Mouse (Mus musculus) urinary bladder, postnatal 25 days (tissue): ENCODE results near the gene Ccdc124.
"Not testable (repeated sequence)": the region's sequence is repeated elsewhere in the genome, so short reads cannot be mapped to it uniquely, and the experiment has no call there.

Source experiments
- DNase-seq: peaks from one replicate; pipeline ENCODE4 v3.0.0; 2022; ENCODE audit warnings: low spot score

Gene Ccdc124

GRCm38 (mm10) chr8:70845108-70845507 lies 28.6 kb downstream of the Ccdc124 start:
- DNase-seq: no peak

DNA sequence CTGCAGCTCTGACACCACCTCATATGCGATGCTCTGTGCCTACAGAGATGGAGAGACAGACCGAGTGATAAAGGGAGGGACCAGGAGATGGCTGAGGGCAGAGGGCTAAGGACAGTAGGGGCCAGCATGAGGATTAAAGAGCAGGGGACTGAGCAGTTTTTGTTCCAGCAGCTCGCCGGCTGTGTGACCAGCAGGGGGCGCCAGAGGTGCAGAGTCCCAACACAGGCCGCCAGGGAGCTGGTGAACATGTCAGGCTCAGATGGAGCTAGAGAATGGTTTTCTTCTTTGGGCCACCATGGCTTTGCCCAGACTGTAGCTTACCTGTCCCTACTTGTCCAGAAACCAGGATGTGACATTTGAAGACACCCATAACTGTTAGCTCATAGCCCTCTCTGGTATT lies 29.2 kb downstream of the Ccdc124 start:
- peak; percentile 94 for DNase-seq

- DNase-seq: no peak
Measured at GRCm38 (mm10) chr8:70843941-70844340, 29.8 kb downstream of the Ccdc124 start.

DNA sequence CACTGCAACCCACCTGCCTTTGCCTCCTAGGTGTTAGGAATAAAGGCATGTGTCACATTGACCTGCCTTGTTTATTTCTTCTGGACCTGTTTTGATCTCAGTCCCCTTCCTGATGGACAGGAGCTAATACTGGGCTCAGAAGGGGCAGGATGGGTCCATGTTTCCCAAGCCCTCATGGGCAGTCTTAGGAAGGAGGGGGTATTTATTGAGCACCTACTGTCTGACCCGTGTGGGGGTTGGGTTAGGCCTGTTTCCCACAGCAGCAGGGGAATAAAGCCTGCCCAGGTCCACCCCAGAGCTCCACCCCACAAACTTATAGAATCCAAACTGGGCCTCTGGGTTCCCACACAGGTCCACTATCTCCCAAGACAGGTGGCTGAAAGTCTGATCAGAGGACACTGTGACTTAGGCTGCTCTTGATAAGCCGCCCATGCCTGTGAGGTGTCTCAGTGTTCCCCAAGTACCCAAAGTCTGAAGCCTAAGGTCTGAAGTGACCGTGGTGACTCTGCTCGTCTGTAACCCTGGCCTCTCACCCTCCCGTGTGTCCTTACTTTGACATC lies 30.4 kb downstream of the Ccdc124 start:
- no peak for DNase-seq

- DNase-seq: no peak
Measured at GRCm38 (mm10) chr8:70842484-70842883, 31.3 kb downstream of the Ccdc124 start.

GRCm38 (mm10) chr8:70841147-70842072 lies 32.3 kb downstream of the Ccdc124 start:
- peak; percentile 93 for DNase-seq

DNA sequence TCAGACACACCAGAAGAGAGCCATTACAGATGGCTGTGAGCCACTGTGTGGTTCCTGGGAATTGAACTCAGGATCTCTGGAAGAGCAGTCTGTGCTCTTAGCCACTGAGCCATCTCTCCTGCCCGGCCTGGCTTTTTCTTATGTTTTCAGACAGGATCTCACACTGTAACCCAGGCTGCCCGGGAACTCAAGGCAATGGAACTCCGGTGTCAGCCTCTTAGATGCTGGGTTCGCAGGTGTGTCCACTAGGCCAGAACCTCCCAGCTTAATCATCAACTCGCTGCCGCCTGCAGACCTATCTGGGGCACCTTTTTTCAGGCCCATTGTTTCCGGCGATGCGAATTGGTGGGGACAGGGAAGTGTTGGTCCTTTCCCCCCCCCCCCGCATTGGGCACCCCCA lies 33.1 kb downstream of the Ccdc124 start:
- no peak for DNase-seq

DNA sequence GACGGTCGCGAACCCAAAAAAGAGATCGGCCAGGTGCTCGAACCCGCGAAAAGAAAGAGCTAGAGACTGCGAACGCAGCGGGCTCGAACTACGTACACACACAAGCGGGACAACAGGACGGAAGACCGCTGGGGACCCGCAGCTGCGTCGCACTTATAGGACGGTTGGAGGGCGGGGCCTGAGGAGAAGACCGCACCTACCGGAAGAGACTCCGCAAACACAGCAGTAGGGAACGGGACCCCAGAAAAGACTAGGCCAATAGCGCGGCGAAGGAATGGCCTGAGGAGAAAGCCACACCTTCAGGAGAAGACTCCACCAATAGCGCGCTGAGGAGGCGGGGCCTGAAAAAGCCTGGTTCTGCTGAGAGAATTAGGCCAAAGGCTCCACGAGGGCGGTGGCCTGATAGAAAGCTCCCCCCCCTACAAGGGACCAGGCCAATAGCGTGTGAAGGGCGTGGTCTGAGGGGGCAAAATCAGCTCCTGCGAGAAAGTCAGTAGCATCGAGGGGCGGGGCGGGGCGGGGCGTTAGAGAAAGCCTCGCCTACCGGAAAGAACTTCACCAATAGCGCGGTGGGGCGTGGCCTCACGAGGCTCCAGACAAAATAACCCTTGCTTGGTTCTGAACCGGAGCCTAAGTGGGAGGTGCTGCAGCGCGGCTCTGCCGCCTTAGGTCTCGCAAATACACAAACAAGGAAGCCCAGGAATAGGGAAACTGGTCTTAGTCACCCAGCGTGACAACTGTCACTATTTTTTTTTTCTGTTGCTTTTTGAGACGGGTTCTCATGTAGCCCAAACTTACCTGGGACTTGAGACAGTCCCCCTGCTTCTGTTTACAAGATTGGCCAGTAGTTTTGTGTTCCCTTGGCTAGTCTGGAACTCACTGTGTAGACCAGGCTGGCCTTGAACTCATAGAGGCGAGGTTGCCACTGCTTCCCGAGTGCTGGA lies 34.1 kb downstream of the Ccdc124 start, which contains the start of gene Arrdc2:
Gene Arrdc2 (minus strand): TSS at position 313 of the 944 bp plus-strand sequence.
- peak; percentile 91 for DNase-seq

GRCm38 (mm10) chr8:70838654-70839407 lies 34.9 kb downstream of the Ccdc124 start:
- DNase-seq: peak; percentile 19

- DNase-seq: no peak
Measured at GRCm38 (mm10) chr8:70836666-70837065, 37.1 kb downstream of the Ccdc124 start.

DNA sequence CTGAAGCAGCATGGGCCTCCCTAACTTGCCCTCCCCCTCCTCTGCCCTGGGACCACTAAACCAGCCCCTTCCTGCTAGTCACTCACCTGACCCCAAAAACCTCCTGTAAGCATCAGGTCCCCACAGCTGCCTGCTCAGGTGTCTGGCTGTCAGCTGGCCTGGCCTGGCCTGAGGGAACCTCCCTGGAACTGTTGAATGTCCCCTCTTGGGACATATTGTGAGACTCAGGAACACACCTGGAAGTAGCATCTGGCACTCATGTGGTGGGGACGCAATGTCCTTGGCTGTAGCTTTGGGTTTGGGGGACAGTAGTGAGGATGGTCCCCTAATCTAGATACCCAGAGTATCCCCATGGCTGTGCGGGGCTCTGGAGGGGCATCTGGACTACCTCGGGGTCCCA lies 39.7 kb downstream of the Ccdc124 start:
- DNase-seq: no peak

DNA sequence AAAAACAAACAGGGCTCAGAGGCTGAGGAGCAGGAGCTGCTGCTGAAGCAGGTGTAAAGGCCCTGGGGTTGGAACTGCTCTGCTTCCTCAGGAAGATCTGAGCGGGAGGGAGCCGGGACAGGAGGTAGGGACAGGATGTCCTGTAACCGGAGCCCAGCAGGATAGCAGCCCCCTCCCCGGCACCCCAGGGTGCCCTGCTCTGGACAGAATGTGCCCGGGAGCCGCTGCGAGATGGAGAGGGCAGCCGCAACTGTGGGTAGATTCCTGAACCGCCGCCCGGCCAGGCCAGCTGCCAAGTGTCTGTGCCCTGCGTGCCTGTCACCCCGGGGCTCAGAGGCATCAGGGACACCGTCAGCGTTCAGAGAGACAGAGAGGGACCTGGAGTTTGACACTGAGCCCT lies 40.2 kb downstream of the Ccdc124 start:
- no peak for DNase-seq

DNA sequence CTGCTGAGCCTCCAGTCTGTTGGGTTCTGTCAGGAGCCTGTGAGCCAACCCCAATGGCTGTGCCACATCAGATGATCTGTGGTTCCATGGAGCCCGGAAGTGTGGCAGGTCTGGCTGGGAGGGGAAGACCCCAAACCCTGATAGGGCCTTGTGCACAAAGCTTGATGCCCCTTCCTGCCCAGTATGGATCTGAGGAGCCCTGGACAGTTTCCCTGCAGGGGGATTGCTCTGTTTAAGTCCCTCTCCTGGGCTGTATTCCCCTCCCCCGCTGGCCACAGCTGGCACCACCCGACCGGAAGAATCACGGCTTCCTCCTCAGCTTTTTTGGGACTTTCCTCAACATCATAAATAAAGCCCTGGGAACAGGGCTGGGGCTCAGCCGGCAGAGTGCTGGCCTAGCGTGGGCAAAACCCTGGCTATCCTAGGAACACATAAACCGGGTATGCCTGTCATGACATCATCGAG lies 40.7 kb downstream of the Ccdc124 start:
- no peak for DNase-seq

DNA sequence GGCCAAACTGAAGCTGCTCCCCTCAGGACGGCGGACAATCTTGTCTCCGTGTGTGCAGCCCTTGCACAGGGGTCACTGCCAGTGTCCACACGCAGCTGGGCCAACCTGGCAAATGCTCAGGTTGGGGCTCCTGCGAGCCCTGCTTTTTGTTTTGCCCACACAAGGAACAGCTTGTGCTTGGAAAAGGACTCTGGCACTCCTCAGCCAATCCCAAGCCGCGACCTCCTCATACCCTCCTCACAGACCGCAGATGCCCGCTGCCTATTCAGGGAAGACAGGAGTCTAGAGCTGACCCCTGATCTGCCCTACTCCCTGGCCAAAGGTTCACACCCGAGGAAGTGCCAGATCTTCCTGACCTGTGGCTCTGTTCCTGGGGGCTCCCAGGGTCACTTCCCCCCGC lies 41.4 kb downstream of the Ccdc124 start:
- DNase-seq: no peak

- DNase-seq: no peak
Measured at GRCm38 (mm10) chr8:70831517-70831916, 42.2 kb downstream of the Ccdc124 start.

DNA sequence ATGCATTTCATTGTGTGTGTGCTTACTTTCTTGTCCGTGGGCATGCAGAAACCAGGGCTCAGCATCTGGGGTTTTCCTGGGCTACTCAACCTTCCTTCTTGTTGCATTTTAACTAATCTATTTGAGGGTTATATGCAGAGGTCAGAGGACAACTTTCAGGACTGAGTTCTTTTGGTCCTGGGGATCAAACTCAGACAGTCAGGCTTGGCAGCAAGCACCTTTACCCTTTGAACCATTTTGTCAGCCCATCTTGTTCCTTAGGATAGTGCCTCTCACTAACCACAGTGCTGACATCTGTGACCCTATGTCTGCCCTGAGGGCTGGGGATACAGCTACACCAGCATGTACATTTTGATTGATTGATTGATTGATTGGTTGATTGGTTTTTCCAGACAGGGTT lies 45.9 kb downstream of the Ccdc124 start:
- DNase-seq: no peak

GRCm38 (mm10) chr8:70827010-70827409 lies 46.7 kb downstream of the Ccdc124 start:
- no peak for DNase-seq

- no peak for DNase-seq
Measured at GRCm38 (mm10) chr8:70825816-70826215, 47.9 kb downstream of the Ccdc124 start.

DNA sequence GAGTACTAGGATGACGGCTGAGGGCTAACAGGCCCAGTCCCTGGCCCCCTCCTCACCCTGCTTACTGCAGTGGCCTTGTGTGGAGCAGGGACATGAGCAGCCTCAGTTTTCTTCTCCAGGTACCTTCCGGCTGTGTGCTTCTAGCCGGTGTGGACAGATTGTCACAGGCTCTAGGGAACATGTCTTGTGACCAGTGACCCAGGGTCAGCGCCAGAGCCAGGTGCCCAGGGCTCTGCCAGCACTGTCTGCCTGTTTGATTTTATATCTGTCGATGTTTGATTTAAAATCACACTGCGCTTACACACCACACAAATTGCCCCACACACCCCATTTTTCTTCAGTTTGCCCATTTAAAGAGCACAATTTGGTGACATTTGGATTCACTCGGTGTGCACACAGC lies 49.9 kb downstream of the Ccdc124 start:
- DNase-seq: no peak

DNA sequence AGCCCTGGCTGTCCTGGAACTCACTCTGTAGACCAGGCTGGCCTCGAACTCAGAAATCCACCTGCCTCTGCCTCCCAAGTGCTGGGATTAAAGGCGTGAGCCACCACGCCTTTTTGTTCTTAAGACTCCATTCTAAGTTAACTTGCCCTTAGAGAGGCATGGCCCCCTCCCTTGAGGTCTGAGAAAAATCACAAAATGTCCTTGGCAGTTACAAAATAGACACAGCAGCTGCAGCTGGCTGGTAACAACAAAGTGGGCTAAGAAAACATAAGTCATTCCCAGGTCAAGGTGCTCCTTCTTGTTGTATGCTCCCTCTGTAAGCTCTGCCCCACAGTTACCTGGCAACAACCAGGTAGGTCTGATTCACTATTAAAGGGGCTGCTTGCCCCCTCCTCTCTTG lies 51.1 kb downstream of the Ccdc124 start:
- not testable (repeated sequence) for DNase-seq

DNA sequence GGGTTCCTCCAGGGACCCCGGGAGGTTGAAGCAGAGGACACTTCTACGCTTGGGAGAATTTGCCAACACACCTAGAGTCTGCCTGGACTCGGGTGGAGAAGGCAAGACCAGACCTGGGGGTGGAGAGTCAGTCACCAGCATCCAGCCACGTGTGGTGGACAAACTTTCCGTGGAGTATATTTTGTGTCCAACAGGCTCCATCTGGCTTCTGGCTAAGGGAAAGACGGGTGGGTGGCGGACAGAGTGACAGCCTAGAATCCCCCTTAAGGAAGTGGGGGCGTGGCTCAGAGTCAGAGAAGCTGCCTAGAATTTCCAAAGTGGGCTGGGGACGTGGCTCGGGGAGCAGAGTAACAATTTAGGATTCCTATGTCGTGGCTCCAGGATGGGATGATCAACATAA lies 51.7 kb downstream of the Ccdc124 start:
- no peak for DNase-seq
